Comparison of ENCODE assay signal across 8 mouse cellular contexts in genomic region chr10:18430973-18431372, GRCm38 (mm10).
DNase-seq lines count a peak whose midpoint lies in the region; ATAC-seq and TF ChIP-seq lines count a peak whose summit lies in the region.

No protein-coding gene starts in this region.

- TF ChIP-seq POLR2A in cerebellum, adult 2 months (IDR thresholded peaks at IDR 0.05; ENCODE audit: borderline replicate concordance, insufficient read depth, low read length): no peak

- whole genome bisulfite sequencing in cerebellum, adult 2 months: under 1% methylated on average over 18 of the region's 18 CpGs
- 5% methylated on average over 18 of the region's 18 CpGs for WGBS in forebrain, postnatal 0 days
- WGBS in lung, embryonic 14.5 days: 7% methylated on average over 18 of the region's 18 CpGs

- DNase-seq in cerebellum, adult 2 months: peak; percentile 53 to 62
- peak; percentile 63 for DNase-seq in forebrain, postnatal 0 days
- DNase-seq in heart, postnatal 4 days: peak; percentile 93
- DNase-seq in layer of hippocampus, adult 8-10 months (ENCODE audit: low spot score in 2 of 2): peak; percentile 33 to 49
- DNase-seq in lung, embryonic 14.5 days: peak; percentile 86
- peak; percentile 71 for DNase-seq in thymus, postnatal 4 days

- peak overlapping the region; percentile 59 for H3K4me2 ChIP-seq in forebrain, postnatal 0 days (ENCODE audit: low read depth)
- peak overlapping the region; percentile 68 for H3K4me2 ChIP-seq in lung, embryonic 14.5 days

- 0 out of 2 replicates have a peak, but pooled peaks cover 3% of the 10 kb centered on the region for H3K36me3 ChIP-seq in forebrain, postnatal 0 days (ENCODE audit: insufficient read depth)
- no peaks in the 10 kb centered on the region for H3K36me3 ChIP-seq in lung, embryonic 14.5 days (ENCODE audit: insufficient read depth)

- no peaks in the 10 kb centered on the region for H3K27me3 ChIP-seq in cerebellum, adult 2 months (ENCODE audit: control insufficient read depth, insufficient read depth, low read length)
- no peaks in the 10 kb centered on the region for H3K27me3 ChIP-seq in forebrain, postnatal 0 days (ENCODE audit: insufficient read depth, low read length)
- no peaks in the 10 kb centered on the region for H3K27me3 ChIP-seq in lung, embryonic 14.5 days (ENCODE audit: insufficient read depth, low read length)

- H3K9ac ChIP-seq in forebrain, postnatal 0 days: peak overlapping the region; percentile 43
- H3K9ac ChIP-seq in lung, embryonic 14.5 days: peak overlapping the region; percentile 47

- TF ChIP-seq CTCF in cerebellum, adult 2 months (IDR thresholded peaks at IDR 0.05; ENCODE audit: borderline replicate concordance, insufficient read depth, low read depth, low read length): no peak
- no peak; the same call in 1 of the 2 replicates for TF ChIP-seq CTCF in forebrain, postnatal 0 days (IDR thresholded peaks at IDR 0.05; ENCODE audit: low read depth)
- 0 out of 2 replicates have a peak, but pooled peaks have one; percentile 7 for TF ChIP-seq CTCF in lung, embryonic 14.5 days (IDR thresholded peaks at IDR 0.05; ENCODE audit: low read depth)

- H3K4me1 ChIP-seq in cerebellum, adult 2 months (ENCODE audit: control insufficient read depth, insufficient read depth, low read length): no peaks in the 10 kb centered on the region
- no peaks in the 10 kb centered on the region for H3K4me1 ChIP-seq in forebrain, postnatal 0 days (ENCODE audit: insufficient read depth)
- H3K4me1 ChIP-seq in lung, embryonic 14.5 days (ENCODE audit: insufficient read depth): peaks cover 4% of the 10 kb centered on the region; the same call in 1 of the 2 replicates

- H3K9me3 ChIP-seq in forebrain, postnatal 0 days (ENCODE audit: low read length): no peaks in the 10 kb centered on the region
- H3K9me3 ChIP-seq in lung, embryonic 14.5 days (ENCODE audit: low read depth, low read length): no peaks in the 10 kb centered on the region

- peak overlapping the region; percentile 23 for H3K4me3 ChIP-seq in cerebellum, adult 2 months (replicated peaks; ENCODE audit: insufficient read depth, low read depth, low read length)
- H3K4me3 ChIP-seq in forebrain, postnatal 0 days (ENCODE audit: low read depth, low read length): peak overlapping the region; percentile 36
- peak overlapping the region; percentile 25 for H3K4me3 ChIP-seq in lung, embryonic 14.5 days (ENCODE audit: low read depth, low read length)

- ATAC-seq in CD4-positive, CD25-positive, alpha-beta regulatory T cell, adult 4 months: peak; percentile 34
- peak; percentile 77 for ATAC-seq in forebrain, postnatal 0 days
- peak; percentile 95 for ATAC-seq in lung, embryonic 14.5 days (ENCODE audit: insufficient read depth)
- peak; percentile 16; the same call in 1 of the 2 replicates for ATAC-seq in neutrophil, adult 5-6 weeks (ENCODE audit: extremely low read depth, insufficient number of reproducible peaks, low FRiP score, poor library complexity, severe bottlenecking)

- H3K27ac ChIP-seq in cerebellum, adult 2 months (ENCODE audit: insufficient read depth, low read length): no peak overlapping the region
- 0 out of 2 replicates have a peak overlapping the region, but pooled peaks have one; percentile 21 for H3K27ac ChIP-seq in forebrain, postnatal 0 days (ENCODE audit: low read depth, low read length)
- peak overlapping the region; percentile 79 for H3K27ac ChIP-seq in lung, embryonic 14.5 days (ENCODE audit: low read depth)

Comparison
In these comparisons a context has a peak if more than half of its experiments do, and no peak if none do; other contexts are left out.
1. ATAC-seq: peak in every context shown above with its lines; median percentile 95 in lung, embryonic 14.5 days; 77 in forebrain, postnatal 0 days; 34 in CD4-positive, CD25-positive, alpha-beta regulatory T cell, adult 4 months; 16 in neutrophil, adult 5-6 weeks.
2. DNase-seq: peak in every context shown above with its lines; median percentile 93 in heart, postnatal 4 days; 86 in lung, embryonic 14.5 days; 71 in thymus, postnatal 4 days; 63 in forebrain, postnatal 0 days; 58 in cerebellum, adult 2 months; 41 in layer of hippocampus, adult 8-10 months.